Mouse (Mus musculus): ENCODE results near the gene Atp9a. TPM values are rescaled to one million over a fixed set of nuclear protein-coding genes. Genes with fewer than 3 reads are reported as not detected.

The Atp9a gene
- polyA plus RNA-seq, 1 experiment, result 29.9 TPM

DNA sequence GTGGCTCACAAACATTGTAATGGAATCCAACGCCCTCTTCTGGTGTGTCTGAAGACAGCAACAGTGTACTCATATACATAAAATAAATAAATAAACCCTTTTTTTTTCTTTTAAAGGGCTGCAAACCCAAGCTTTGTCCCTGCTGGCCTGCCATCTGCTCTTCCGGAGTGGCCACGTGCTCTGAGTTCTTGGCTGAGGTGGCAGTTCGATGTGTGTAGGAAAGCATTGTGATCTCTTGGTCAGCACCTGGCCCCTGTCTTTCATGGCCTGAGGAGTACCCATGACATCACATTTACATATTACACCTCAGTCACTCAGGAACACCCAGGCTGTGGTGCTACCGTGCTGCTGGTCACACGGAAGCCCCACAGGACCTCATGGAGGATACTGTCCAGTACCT is 109.7 kb downstream of the Atp9a start:
- TF ChIP-seq CTCF (IDR thresholded peaks at IDR 0.05; ENCODE audit: borderline replicate concordance, control insufficient read depth, extremely low read depth, insufficient read depth, low read length, poor library complexity) (no peak), POLR2A (IDR thresholded peaks at IDR 0.05; ENCODE audit: control insufficient read depth, extremely low read depth, insufficient read depth, low read length, poor library complexity) (no peak)
- Histone ChIP-seq H3K36me3 (ENCODE audit: control insufficient read depth, insufficient read depth, low read length) (no peaks in the 10 kb centered on the region), H3K27me3 (ENCODE audit: control insufficient read depth, insufficient read depth, low read length) (no peaks in the 10 kb centered on the region), H3K27ac (ENCODE audit: control insufficient read depth, insufficient read depth, low read length) (no peak overlapping the region), H3K4me1 (replicated peaks; ENCODE audit: control insufficient read depth, insufficient read depth, low read length) (no peaks in the 10 kb centered on the region), H3K4me3 (ENCODE audit: control insufficient read depth, insufficient read depth, low read length) (no peak overlapping the region)
- no peak for DNase-seq
- whole genome bisulfite sequencing, result 93% methylated on average over 6 of the region's 6 CpGs

DNA sequence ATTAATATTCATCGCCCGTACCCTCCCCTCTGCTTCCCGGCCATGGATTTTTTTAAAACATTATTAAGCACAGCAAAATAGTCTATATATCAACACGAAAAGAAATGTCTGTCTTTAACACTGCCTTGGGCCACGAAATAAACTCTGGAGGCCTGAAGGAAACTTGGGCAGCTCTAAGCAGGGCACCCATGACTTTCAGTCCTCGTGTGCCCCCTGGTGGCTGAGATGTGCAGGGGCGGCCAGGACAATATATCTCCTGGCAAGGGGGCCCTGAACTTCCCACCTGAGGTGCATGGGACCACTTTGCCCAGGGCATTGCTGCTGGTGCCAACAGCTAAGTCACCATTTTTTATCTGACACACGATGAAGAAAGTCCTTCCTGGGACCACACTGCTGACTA is 113.4 kb downstream of the Atp9a start:
- Histone ChIP-seq H3K36me3 (ENCODE audit: control insufficient read depth, insufficient read depth, low read length) (no peaks in the 10 kb centered on the region), H3K27ac (ENCODE audit: control insufficient read depth, insufficient read depth, low read length) (no peak overlapping the region), H3K4me1 (replicated peaks; ENCODE audit: control insufficient read depth, insufficient read depth, low read length) (no peaks in the 10 kb centered on the region), H3K4me3 (ENCODE audit: control insufficient read depth, insufficient read depth, low read length) (no peak overlapping the region), H3K27me3 (ENCODE audit: control insufficient read depth, insufficient read depth, low read length) (no peaks in the 10 kb centered on the region)
- peak; percentile 82 for DNase-seq
- TF ChIP-seq CTCF (IDR thresholded peaks at IDR 0.05; ENCODE audit: borderline replicate concordance, control insufficient read depth, extremely low read depth, insufficient read depth, low read length, poor library complexity), result peak; percentile 88
- no peak for TF ChIP-seq POLR2A (IDR thresholded peaks at IDR 0.05; ENCODE audit: control insufficient read depth, extremely low read depth, insufficient read depth, low read length, poor library complexity)
- 30% methylated on average over 8 of the region's 8 CpGs for WGBS

DNA sequence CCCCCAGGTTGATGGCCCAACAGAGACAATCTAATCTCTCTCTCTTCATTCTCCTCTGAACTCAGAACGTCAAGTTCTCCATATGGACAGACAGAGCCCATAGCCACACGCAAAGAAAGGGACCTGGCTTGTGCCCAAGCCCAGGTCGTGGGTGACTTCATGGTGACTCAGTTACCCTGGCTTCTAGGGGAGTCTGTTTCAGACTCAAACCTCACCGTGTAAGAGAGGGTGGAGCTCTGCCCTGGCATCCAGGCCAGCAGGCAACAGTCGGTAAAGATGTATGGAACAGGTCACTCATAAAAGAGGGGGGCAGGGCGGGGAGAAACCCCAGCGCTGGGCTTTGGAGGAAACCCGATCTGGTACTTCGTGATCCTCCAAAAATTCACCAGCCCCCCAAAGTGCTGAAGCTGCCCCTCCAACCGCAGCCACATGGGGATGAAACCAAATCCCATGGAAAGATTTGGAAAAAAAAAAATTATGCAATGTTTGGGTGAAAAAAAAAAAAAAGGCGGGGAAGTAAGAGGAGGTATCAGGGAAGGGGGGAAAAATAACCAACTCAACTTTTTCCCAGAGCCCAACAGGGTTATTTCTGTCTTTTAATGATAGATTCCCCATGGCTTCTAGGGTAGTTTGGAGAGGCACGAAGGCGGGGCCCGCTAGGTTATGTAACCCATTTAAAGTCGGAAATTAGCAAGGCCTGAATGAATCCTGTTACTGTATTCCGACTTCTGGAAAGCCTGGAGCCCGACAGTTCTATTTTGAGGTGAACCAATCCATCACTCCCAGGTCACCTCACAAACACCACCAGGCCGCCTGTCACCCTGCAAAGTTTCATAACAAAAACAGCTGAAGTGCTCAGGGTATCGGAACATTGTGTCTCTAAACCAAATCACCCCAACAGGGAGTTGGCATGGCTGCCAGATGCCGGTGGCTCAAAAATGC is 114.1 kb downstream of the Atp9a start:
- H3K4me3 ChIP-seq (ENCODE audit: control insufficient read depth, insufficient read depth, low read length), result no peak overlapping the region
- no peak for DNase-seq
- no peaks in the 10 kb centered on the region for H3K4me1 ChIP-seq (replicated peaks; ENCODE audit: control insufficient read depth, insufficient read depth, low read length)
- WGBS, result 90% methylated on average over 20 of the region's 20 CpGs
- TF ChIP-seq CTCF (IDR thresholded peaks at IDR 0.05; ENCODE audit: borderline replicate concordance, control insufficient read depth, extremely low read depth, insufficient read depth, low read length, poor library complexity), result no peak
- no peak for TF ChIP-seq POLR2A (IDR thresholded peaks at IDR 0.05; ENCODE audit: control insufficient read depth, extremely low read depth, insufficient read depth, low read length, poor library complexity)
- no peaks in the 10 kb centered on the region for H3K36me3 ChIP-seq (ENCODE audit: control insufficient read depth, insufficient read depth, low read length)
- no peak overlapping the region for H3K27ac ChIP-seq (ENCODE audit: control insufficient read depth, insufficient read depth, low read length)
- no peaks in the 10 kb centered on the region for H3K27me3 ChIP-seq (ENCODE audit: control insufficient read depth, insufficient read depth, low read length)

DNA sequence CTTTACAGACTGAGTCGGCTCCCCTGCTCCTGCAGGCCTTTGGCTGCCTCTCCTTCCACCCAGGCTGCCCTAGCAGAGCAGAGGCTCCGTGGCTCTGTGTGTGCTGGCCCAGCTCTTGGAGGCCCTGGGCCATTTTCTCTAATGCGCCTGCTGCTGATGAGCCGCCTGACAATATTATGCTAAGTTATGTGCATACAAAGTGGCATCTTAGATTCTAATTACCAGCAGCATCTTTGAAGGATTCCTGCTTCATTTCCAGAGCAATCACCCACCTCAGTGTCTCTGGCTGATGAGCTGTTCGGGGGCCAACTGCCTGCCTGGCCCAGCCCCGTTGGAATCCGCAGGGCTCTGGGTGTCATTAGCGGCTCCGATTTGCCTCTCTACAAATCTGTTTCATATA is 115.8 kb downstream of the Atp9a start:
- no peaks in the 10 kb centered on the region for H3K4me1 ChIP-seq (replicated peaks; ENCODE audit: control insufficient read depth, insufficient read depth, low read length)
- TF ChIP-seq CTCF (IDR thresholded peaks at IDR 0.05; ENCODE audit: borderline replicate concordance, control insufficient read depth, extremely low read depth, insufficient read depth, low read length, poor library complexity) (no peak), POLR2A (IDR thresholded peaks at IDR 0.05; ENCODE audit: control insufficient read depth, extremely low read depth, insufficient read depth, low read length, poor library complexity) (no peak)
- H3K27me3 ChIP-seq (ENCODE audit: control insufficient read depth, insufficient read depth, low read length), result no peaks in the 10 kb centered on the region
- DNase-seq, result no peak
- 93% methylated on average over 9 of the region's 9 CpGs for WGBS
- H3K36me3 ChIP-seq (ENCODE audit: control insufficient read depth, insufficient read depth, low read length), result no peaks in the 10 kb centered on the region
- H3K4me3 ChIP-seq (ENCODE audit: control insufficient read depth, insufficient read depth, low read length), result no peak overlapping the region
- no peak overlapping the region for H3K27ac ChIP-seq (ENCODE audit: control insufficient read depth, insufficient read depth, low read length)

DNA sequence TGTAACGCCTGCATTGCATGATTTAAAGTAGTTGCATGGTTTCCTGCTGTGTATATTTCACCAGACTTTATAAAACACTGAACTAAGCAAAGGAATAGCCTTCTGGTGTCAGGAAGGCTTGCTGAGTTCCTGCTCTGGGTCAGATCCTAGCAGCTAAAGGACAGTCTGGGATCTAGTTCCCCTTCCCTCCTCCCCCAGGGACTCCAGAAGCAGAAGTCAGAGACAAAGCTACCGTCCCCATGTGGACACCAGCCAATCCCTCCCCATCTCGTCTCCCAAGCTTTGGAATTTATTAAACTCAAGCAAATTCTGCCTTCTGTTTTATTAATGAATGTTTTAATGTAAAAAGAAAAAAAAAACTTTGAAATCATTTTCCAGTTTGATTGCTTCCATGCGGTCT is 117.1 kb downstream of the Atp9a start:
- no peaks in the 10 kb centered on the region for H3K4me1 ChIP-seq (replicated peaks; ENCODE audit: control insufficient read depth, insufficient read depth, low read length)
- H3K27me3 ChIP-seq (ENCODE audit: control insufficient read depth, insufficient read depth, low read length), result no peaks in the 10 kb centered on the region
- no peak overlapping the region for H3K4me3 ChIP-seq (ENCODE audit: control insufficient read depth, insufficient read depth, low read length)
- 85% methylated on average over 4 of the region's 4 CpGs for WGBS
- no peaks in the 10 kb centered on the region for H3K36me3 ChIP-seq (ENCODE audit: control insufficient read depth, insufficient read depth, low read length)
- no peak overlapping the region for H3K27ac ChIP-seq (ENCODE audit: control insufficient read depth, insufficient read depth, low read length)
- DNase-seq, result no peak
- TF ChIP-seq POLR2A (IDR thresholded peaks at IDR 0.05; ENCODE audit: control insufficient read depth, extremely low read depth, insufficient read depth, low read length, poor library complexity) (no peak), CTCF (IDR thresholded peaks at IDR 0.05; ENCODE audit: borderline replicate concordance, control insufficient read depth, extremely low read depth, insufficient read depth, low read length, poor library complexity) (no peak)

DNA sequence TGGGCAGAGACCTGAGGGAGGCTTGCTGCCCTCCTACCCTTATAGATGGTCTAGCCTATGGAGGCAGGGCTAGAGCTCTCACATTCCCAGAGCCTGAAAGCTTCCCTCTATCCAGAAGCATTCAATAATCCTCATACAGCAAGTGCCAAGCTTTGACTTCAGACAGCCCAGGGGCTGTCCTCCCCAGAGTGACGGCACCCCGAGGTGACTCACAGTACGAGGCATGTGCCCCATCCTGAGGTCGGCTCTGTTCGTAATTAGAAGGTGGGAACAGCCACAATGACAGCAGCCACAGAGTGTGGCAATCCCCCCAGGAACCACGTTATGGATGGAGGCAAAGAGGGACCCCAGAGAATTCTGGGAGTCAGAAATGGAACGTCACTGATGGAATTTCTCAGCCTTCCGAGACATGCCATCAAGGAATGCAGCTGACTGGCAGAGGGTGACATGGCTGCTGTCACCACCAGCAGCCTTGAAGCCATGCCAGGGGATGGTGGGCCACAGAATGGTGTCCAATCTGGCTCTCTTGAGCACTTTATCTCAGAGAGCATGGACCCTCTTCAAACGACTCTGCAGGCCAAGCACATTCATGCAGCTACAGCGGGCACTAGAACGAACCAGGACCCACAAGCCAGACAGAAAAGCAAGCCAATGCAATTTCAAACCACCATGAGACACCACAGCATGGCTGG is 121.0 kb downstream of the Atp9a start:
- Histone ChIP-seq H3K36me3 (ENCODE audit: control insufficient read depth, insufficient read depth, low read length) (no peaks in the 10 kb centered on the region), H3K27ac (ENCODE audit: control insufficient read depth, insufficient read depth, low read length) (no peak overlapping the region), H3K27me3 (ENCODE audit: control insufficient read depth, insufficient read depth, low read length) (no peaks in the 10 kb centered on the region), H3K4me1 (replicated peaks; ENCODE audit: control insufficient read depth, insufficient read depth, low read length) (no peaks in the 10 kb centered on the region), H3K4me3 (ENCODE audit: control insufficient read depth, insufficient read depth, low read length) (no peak overlapping the region)
- no peak for DNase-seq
- no peak for TF ChIP-seq POLR2A (IDR thresholded peaks at IDR 0.05; ENCODE audit: control insufficient read depth, extremely low read depth, insufficient read depth, low read length, poor library complexity)
- TF ChIP-seq CTCF (IDR thresholded peaks at IDR 0.05; ENCODE audit: borderline replicate concordance, control insufficient read depth, extremely low read depth, insufficient read depth, low read length, poor library complexity), result no peak
- 91% methylated on average over 11 of the region's 11 CpGs for WGBS

Measured in thymus, adult 2 months (tissue).